Mouse (Mus musculus): ENCODE measurements around the gene Syngr3. TPM values are rescaled to one million over a fixed set of nuclear protein-coding genes. Genes with fewer than 3 reads are reported as not detected.

Syngr3 gene
- total and polyA plus RNA-seq, 3 experiments: 0.32 to 3.9 (median 0.33) TPM

DNA sequence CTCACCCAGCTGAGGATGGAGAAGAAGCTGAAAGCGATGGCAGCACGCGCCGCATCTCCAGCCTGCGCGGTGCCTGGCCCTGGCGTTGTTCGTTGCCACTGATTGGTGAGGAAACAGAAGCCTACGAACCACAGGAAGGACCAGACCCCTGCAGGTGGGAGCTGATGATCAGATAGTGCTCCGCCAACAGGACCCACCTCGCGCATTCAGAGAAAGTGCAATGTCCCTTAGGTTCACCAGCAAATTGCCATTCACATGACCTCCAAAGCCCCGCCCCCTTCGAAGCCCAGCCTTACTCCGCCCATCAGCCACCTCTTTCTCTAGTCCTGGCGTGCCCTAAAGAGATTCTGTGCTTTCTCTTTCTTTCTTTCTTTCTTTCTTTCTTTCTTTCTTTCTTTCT is 3.2 kb downstream of the Syngr3 start:
- no peaks in the 10 kb centered on the region for H3K79me2 ChIP-seq (replicated peaks; ENCODE audit: control insufficient read depth, extremely low read depth, insufficient read depth, poor library complexity, severe bottlenecking)
- no peak overlapping the region for H3K27ac ChIP-seq (ENCODE audit: insufficient read depth, low read depth)
- DNase-seq (ENCODE audit: extremely low read depth): peak; percentile 71
- H3K4me1 ChIP-seq (ENCODE audit: control insufficient read depth in 1 of 2, insufficient read depth in 2 of 2): peaks cover 9 to 16% of the 10 kb centered on the region in 2 experiments
- H3K4me3 ChIP-seq (replicated peaks in 1 of 3; ENCODE audit: low read depth in 2 of 3, low read length in 2 of 3, poor library complexity in 1 of 3): peak overlapping the region in 1 of 3 experiments; percentile 14
- H3K4me2 ChIP-seq (ENCODE audit: insufficient read depth, low read depth, poor library complexity, severe bottlenecking): no peak overlapping the region
- in situ Hi-C loops (cut with MboI; ENCODE audit: low pct_ligation_motif_present, low pct_unique_long_range_greater_than_20kb, low sequenced_read_pairs): no loop called here
- H3K27me3 ChIP-seq (replicated peaks): peaks cover 27% of the 10 kb centered on the region
- H3K9me3 ChIP-seq (replicated peaks; ENCODE audit: low read length): no peaks in the 10 kb centered on the region
- dilution Hi-C loops (cut with MboI; ENCODE audit: extremely low pct_ligation_motif_present, extremely low pct_unique_long_range_greater_than_20kb, low sequenced_read_pairs): no loop called here
- peaks cover 5 to 11% of the 10 kb centered on the region in 2 experiments for H3K36me3 ChIP-seq (replicated peaks in 1 of 2; ENCODE audit: control insufficient read depth in 1 of 2, insufficient read depth in 1 of 2, low read length in 1 of 2)
- no peak overlapping the region for H3K9ac ChIP-seq (ENCODE audit: insufficient read depth, low read depth)
- TF ChIP-seq POLR2AphosphoS2 (IDR thresholded peaks at IDR 0.05; ENCODE audit: low read depth, low read length) (no peak), SIN3A (IDR thresholded peaks at IDR 0.05; ENCODE audit: low read length) (0 out of 2 replicates have a peak, but pooled peaks have one; percentile 29), MAZ (IDR thresholded peaks at IDR 0.05; ENCODE audit: low read depth, low read length) (no peak), MYC (IDR thresholded peaks at IDR 0.05; ENCODE audit: low read depth, low read length) (0 out of 2 replicates have a peak, but pooled peaks have one; percentile 29), CTCF (conservative IDR thresholded peaks at IDR 0.05 in 1 of 2, IDR thresholded peaks at IDR 0.05 in 1 of 2; ENCODE audit: low read depth in 2 of 2, low read length in 2 of 2) (no peak), GABPA (IDR thresholded peaks at IDR 0.05; ENCODE audit: insufficient replicate concordance, low read depth, low read length) (no peak), TBP (conservative IDR thresholded peaks at IDR 0.05; ENCODE audit: low read depth, low read length) (no peak), NELFE (IDR thresholded peaks at IDR 0.05; ENCODE audit: low read depth, low read length) (no peak), USF1 (IDR thresholded peaks at IDR 0.05; ENCODE audit: low read depth, low read length) (peak; percentile 22; the same call in 1 of the 2 replicates), POLR2A (IDR thresholded peaks at IDR 0.05; ENCODE audit: low read depth, low read length) (no peak), E2F4 (IDR thresholded peaks at IDR 0.05; ENCODE audit: insufficient replicate concordance, low read depth, low read length) (no peak)

DNA sequence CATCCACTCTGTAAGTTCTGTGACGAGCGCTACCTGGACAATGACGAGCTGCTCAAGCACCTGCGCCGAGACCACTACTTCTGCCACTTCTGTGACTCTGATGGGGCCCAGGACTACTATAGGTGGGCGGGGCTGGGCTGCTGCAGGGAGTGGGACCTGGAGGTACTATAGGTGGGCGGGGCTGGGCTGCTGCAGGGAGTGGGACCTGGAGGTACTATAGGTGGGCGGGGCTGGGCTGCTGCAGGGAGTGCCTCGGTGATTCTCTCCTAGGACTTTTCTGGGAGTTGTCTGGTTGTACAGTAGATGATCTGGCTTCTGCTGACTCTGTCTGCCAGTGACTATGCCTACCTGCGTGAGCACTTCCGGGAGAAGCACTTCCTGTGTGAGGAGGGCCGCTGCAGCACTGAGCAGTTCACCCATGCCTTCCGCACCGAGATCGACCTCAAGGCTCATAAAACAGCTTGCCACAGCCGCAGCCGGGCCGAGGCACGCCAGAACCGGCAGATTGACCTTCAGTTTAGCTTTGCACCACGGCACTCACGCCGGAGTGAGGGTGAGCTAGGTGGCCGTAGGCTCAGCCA is 12.2 kb downstream of the Syngr3 start:
- Histone ChIP-seq H3K27me3 (replicated peaks) (no peaks in the 10 kb centered on the region), H3K9me3 (replicated peaks; ENCODE audit: low read length) (no peaks in the 10 kb centered on the region), H3K4me1 (ENCODE audit: control insufficient read depth in 1 of 2, insufficient read depth in 2 of 2) (peaks cover 0 to 33% of the 10 kb centered on the region in 2 experiments; a peak in 2 of 4 replicates), H3K36me3 (replicated peaks in 1 of 2; ENCODE audit: control insufficient read depth in 1 of 2, insufficient read depth in 1 of 2, low read length in 1 of 2) (peaks cover 65 to 89% of the 10 kb centered on the region in 2 experiments), H3K79me2 (replicated peaks; ENCODE audit: control insufficient read depth, extremely low read depth, insufficient read depth, poor library complexity, severe bottlenecking) (peaks cover 35% of the 10 kb centered on the region), H3K9ac (ENCODE audit: insufficient read depth, low read depth) (no peak overlapping the region), H3K4me3 (replicated peaks in 1 of 3; ENCODE audit: low read depth in 2 of 3, low read length in 2 of 3, poor library complexity in 1 of 3) (no peak overlapping the region), H3K27ac (ENCODE audit: insufficient read depth, low read depth) (no peak overlapping the region), H3K4me2 (ENCODE audit: insufficient read depth, low read depth, poor library complexity, severe bottlenecking) (no peak overlapping the region)
- dilution Hi-C loops (cut with MboI; ENCODE audit: extremely low pct_ligation_motif_present, extremely low pct_unique_long_range_greater_than_20kb, low sequenced_read_pairs): no loop called here
- TF ChIP-seq ZKSCAN1 (IDR thresholded peaks at IDR 0.05; ENCODE audit: borderline replicate concordance, low read depth, low read length): no peak
- no peak for TF ChIP-seq IRF4 (IDR thresholded peaks at IDR 0.05; ENCODE audit: low read depth, low read length)
- no peak for TF ChIP-seq POLR2AphosphoS2 (IDR thresholded peaks at IDR 0.05; ENCODE audit: low read depth, low read length)
- no peak for TF ChIP-seq CTCF (conservative IDR thresholded peaks at IDR 0.05 in 1 of 2, IDR thresholded peaks at IDR 0.05 in 1 of 2; ENCODE audit: low read depth in 2 of 2, low read length in 2 of 2)
- TF ChIP-seq RAD21 (IDR thresholded peaks at IDR 0.05; ENCODE audit: low read depth, low read length): no peak
- TF ChIP-seq BHLHE40 (IDR thresholded peaks at IDR 0.05; ENCODE audit: low read depth, low read length): no peak
- no peak for TF ChIP-seq HCFC1 (IDR thresholded peaks at IDR 0.05; ENCODE audit: low read depth, low read length)
- TF ChIP-seq SMC3 (IDR thresholded peaks at IDR 0.05; ENCODE audit: low read depth, low read length): no peak
- no peak for TF ChIP-seq NELFE (IDR thresholded peaks at IDR 0.05; ENCODE audit: low read depth, low read length)
- no peak for TF ChIP-seq SIN3A (IDR thresholded peaks at IDR 0.05; ENCODE audit: low read length)
- in situ Hi-C loops (cut with MboI; ENCODE audit: low pct_ligation_motif_present, low pct_unique_long_range_greater_than_20kb, low sequenced_read_pairs): no loop called here
- no peak for DNase-seq (ENCODE audit: extremely low read depth)
